Mouse (Mus musculus) forebrain, embryonic 15.5 days (tissue): ENCODE data around the gene Tada2a. TPM values are rescaled to one million over a fixed set of nuclear protein-coding genes. Genes with fewer than 3 reads are reported as not detected.

ENCODE experiments used
- ATAC-seq: fragments of 200-750 bp; cut with Nextera tagmentation; replicated peaks from 2 replicates; pipeline ENCODE4 v1.8.0; 2017; ENCODE audit warnings: mild to moderate bottlenecking, moderate TSS enrichment, moderate library complexity
- H3K27ac ChIP-seq: fragments of 300-500 bp; sonication (generic); replicated peaks from 2 replicates; pipeline ENCODE4 v1.5.1; 2015; ENCODE audit warnings: mild to moderate bottlenecking, inconsistent platforms
- H3K27me3 ChIP-seq: fragments of 300-500 bp; sonication (generic); 2 replicates; pipeline ENCODE4 v1.6.1; 2015; ENCODE audit warnings: inconsistent platforms
- H3K36me3 ChIP-seq: fragments of 300-500 bp; sonication (generic); 2 replicates; pipeline ENCODE4 v1.6.1; 2015; ENCODE audit warnings: mild to moderate bottlenecking, inconsistent platforms
- H3K4me1 ChIP-seq: fragments of 300-500 bp; sonication (generic); 2 replicates; pipeline ENCODE4 v1.6.1; 2015; ENCODE audit warnings: inconsistent platforms
- H3K4me2 ChIP-seq: fragments of 300-500 bp; sonication (generic); replicated peaks from 2 replicates; pipeline ENCODE4 v1.6.1; 2015; ENCODE audit warnings: mild to moderate bottlenecking, inconsistent platforms
- H3K4me3 ChIP-seq: fragments of 300-500 bp; sonication (generic); 2 replicates; pipeline ENCODE4 v1.5.1; 2015; ENCODE audit warnings: mild to moderate bottlenecking, inconsistent platforms
- H3K9ac ChIP-seq: fragments of 300-500 bp; sonication (generic); replicated peaks from 2 replicates; pipeline ENCODE4 v1.6.1; 2015; ENCODE audit warnings: mild to moderate bottlenecking, inconsistent platforms
- H3K9me3 ChIP-seq: fragments of 300-500 bp; sonication (generic); 2 replicates; pipeline ENCODE4 v1.6.1; 2016; ENCODE audit warnings: inconsistent platforms
- WGBS: fragments of 180-500 bp; shearing (Covaris S2); methylation state at CpG from one replicate; pipeline ENCODE4 v1.1.7; 2015; ENCODE audit warnings: mixed read lengths; 5-methylcytosine and 5-hydroxymethylcytosine counted together
- polyA plus RNA-seq: library from polyadenylated mRNA; unstranded; fragments of >200 nt; fragmentation: Nextera tagmentation; extraction: Ambion mirVana; gene quantifications from 2 replicates; pipeline ENCODE4 v1.2.1, GENCODE M21; 2015

Gene Tada2a
- polyA plus RNA-seq, 1 experiment from 2014 or later = 37.5 TPM

GRCm38 (mm10) chr11:84101182-84101581, 28.2 kb downstream of the Tada2a start:
- Histone ChIP-seq H3K9me3 (no peaks in the 10 kb centered on the region), H3K4me2 (no peak overlapping the region), H3K27me3 (no peaks in the 10 kb centered on the region), H3K36me3 (peaks cover 53% of the 10 kb centered on the region), H3K4me3 (no peak overlapping the region), H3K9ac (no peak overlapping the region), H3K4me1 (peaks cover 10% of the 10 kb centered on the region; the same call in 1 of the 2 replicates), H3K27ac (no peak overlapping the region)
- ATAC-seq = no peak

DNA sequence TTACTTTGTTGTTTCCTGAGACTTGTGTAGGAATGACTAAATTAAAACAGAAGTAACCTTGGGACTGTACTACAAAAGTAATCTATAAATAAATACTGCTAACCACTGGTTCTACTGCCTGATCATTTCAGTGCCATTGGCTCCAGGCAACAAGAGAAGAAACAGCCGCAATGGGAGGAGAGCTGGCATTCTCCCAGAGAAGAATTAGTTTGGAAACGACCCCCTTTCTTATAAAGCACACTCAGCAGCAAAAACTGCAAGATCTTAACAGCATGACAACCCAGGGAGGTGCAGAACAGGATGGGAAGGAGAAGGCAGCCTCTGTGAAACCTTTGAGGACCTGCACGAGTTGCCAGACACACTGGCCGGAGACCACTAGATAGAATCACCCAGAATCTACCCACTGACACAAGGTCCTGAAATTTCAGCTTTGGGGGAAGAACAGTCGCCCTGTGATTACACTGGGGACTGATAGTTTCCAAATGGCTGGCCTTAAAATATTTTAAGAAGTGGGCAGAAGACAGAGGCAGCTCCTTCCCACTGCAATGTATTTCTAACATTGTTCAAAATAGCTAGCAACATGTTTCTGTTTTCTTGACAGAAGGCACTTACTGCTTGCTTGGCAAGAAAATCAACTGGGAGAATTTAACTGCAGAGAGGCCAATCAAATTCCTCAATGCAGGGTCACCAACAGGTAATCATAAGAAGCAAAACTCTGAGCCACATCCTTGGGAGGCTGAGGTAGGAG, 32.0 kb downstream of the Tada2a start:
- peaks cover 14% of the 10 kb centered on the region; the same call in 1 of the 2 replicates for H3K4me1 ChIP-seq
- no peak overlapping the region for H3K27ac ChIP-seq
- ATAC-seq = no peak
- no peaks in the 10 kb centered on the region for H3K9me3 ChIP-seq
- no peaks in the 10 kb centered on the region for H3K27me3 ChIP-seq
- H3K36me3 ChIP-seq = peaks cover 26% of the 10 kb centered on the region
- WGBS = 58% methylated on average over 5 of the region's 5 CpGs
- H3K4me2 ChIP-seq = no peak overlapping the region
- no peak overlapping the region for H3K4me3 ChIP-seq
- no peak overlapping the region for H3K9ac ChIP-seq

DNA sequence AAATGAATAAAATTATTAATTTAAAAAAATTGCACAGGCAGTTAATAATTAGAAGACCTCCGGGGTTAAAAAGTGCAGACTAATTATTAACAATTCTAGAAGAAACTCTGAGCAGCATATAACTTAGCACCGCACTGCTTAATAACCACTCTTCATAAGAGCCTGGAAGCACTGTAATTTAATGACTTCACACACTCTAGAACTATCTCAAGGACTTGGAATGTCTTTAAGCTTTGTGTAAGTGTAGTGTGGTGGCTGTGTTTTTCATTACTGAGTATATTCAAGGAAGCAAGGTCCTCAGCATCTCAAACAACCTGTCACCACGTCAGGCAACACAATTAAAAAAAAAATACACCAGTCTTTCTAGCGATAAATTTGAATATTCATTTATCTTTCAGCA, 34.3 kb downstream of the Tada2a start:
- Histone ChIP-seq H3K36me3 (peaks cover 19% of the 10 kb centered on the region; the same call in 1 of the 2 replicates), H3K9ac (no peak overlapping the region), H3K4me1 (peaks cover 9% of the 10 kb centered on the region; the same call in 1 of the 2 replicates), H3K4me2 (no peak overlapping the region), H3K4me3 (no peak overlapping the region), H3K27me3 (no peaks in the 10 kb centered on the region), H3K27ac (no peak overlapping the region), H3K9me3 (no peaks in the 10 kb centered on the region)
- no peak for ATAC-seq
- 70% methylated on average over 4 of the region's 4 CpGs for WGBS

DNA sequence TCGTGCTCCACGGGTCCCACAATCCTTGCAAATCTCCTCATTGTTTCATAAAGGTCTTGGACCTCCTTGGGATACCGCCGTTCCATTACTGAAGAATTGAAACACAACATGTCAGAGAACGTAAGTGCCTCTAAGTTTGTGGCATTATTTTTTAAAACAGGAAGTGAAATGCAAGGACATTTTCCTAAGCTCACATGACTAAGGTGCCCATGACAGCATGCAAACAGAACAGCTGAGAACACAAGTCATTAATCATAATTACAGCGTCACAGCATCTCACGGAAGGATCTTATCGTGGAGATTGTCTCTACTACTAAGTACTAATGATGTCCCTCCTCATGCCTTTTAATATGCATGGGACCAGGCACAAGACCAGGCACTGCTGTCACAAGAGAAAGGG, 38.8 kb downstream of the Tada2a start:
- no peak overlapping the region for H3K27ac ChIP-seq
- H3K9ac ChIP-seq = no peak overlapping the region
- H3K4me2 ChIP-seq = no peak overlapping the region
- H3K36me3 ChIP-seq = peaks cover 35% of the 10 kb centered on the region; the same call in 1 of the 2 replicates
- H3K4me1 ChIP-seq = peaks cover 4% of the 10 kb centered on the region; the same call in 1 of the 2 replicates
- H3K27me3 ChIP-seq = no peaks in the 10 kb centered on the region
- no peaks in the 10 kb centered on the region for H3K9me3 ChIP-seq
- H3K4me3 ChIP-seq = no peak overlapping the region
- 88% methylated on average over 8 of the region's 8 CpGs for WGBS
- ATAC-seq = no peak

DNA sequence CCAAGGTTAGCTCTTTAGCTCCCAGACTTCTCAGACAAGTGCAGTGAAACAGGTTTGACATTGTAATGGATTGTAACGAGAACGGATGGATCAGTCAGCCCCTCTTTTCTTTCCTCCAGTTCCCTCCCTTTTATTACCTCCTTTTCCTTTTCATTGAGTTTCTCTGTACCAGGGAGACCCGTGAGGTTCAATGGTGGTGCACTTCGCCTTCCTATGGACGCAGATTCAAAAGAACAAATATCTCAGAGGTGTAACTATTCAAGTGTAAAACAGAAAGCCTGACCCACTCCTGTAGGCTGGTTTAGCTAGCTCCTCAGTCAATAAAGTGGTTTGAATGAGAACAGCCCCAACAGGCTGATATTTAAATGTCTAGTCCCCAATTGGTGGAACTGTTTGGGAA, 47.5 kb downstream of the Tada2a start:
- H3K4me1 ChIP-seq = no peaks in the 10 kb centered on the region
- ATAC-seq = no peak
- no peak overlapping the region for H3K27ac ChIP-seq
- no peak overlapping the region for H3K4me3 ChIP-seq
- 75% methylated on average over 5 of the region's 5 CpGs for WGBS
- no peaks in the 10 kb centered on the region for H3K9me3 ChIP-seq
- no peak overlapping the region for H3K4me2 ChIP-seq
- no peaks in the 10 kb centered on the region for H3K27me3 ChIP-seq
- no peak overlapping the region for H3K9ac ChIP-seq
- peaks cover 34% of the 10 kb centered on the region for H3K36me3 ChIP-seq

GRCm38 (mm10) chr11:84080327-84080726, 49.1 kb downstream of the Tada2a start:
- Histone ChIP-seq H3K9ac (no peak overlapping the region), H3K27ac (no peak overlapping the region), H3K27me3 (no peaks in the 10 kb centered on the region), H3K4me3 (no peak overlapping the region), H3K36me3 (peaks cover 26% of the 10 kb centered on the region), H3K4me2 (no peak overlapping the region), H3K4me1 (0 out of 2 replicates have a peak, but pooled peaks cover 2% of the 10 kb centered on the region), H3K9me3 (no peaks in the 10 kb centered on the region)
- WGBS = 93% methylated on average over 3 of the region's 3 CpGs
- no peak for ATAC-seq

- 84% methylated on average over 4 of the region's 4 CpGs for WGBS
- Histone ChIP-seq H3K36me3 (peaks cover 26% of the 10 kb centered on the region), H3K27me3 (no peaks in the 10 kb centered on the region), H3K4me1 (0 out of 2 replicates have a peak, but pooled peaks cover 2% of the 10 kb centered on the region), H3K9me3 (no peaks in the 10 kb centered on the region), H3K27ac (no peak overlapping the region), H3K4me3 (no peak overlapping the region), H3K9ac (no peak overlapping the region), H3K4me2 (no peak overlapping the region)
- no peak for ATAC-seq
These were observed 49.5 kb downstream of the Tada2a start for GRCm38 (mm10) chr11:84079887-84080286.

DNA sequence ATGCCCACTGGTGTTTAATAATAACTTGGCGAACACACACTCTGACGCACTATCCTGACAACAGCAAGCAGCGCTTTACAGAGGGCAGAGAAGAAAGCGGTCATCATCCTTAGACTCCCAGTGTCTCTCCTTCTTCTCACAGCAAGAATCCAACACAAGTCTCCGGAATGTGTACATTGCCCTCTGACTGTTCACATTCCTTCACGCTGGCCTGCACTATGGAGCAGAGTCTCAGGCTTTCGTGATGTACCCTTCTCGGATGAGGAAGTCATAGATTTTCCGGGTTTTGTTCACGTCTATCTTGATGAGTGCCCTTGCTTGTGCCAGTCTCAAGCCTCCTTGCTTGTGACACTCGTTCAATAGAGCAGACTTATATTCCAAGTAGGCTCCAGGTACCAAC, 50.0 kb downstream of the Tada2a start:
- Histone ChIP-seq H3K9me3 (no peaks in the 10 kb centered on the region), H3K27me3 (no peaks in the 10 kb centered on the region), H3K4me2 (no peak overlapping the region), H3K9ac (no peak overlapping the region), H3K36me3 (peaks cover 25% of the 10 kb centered on the region), H3K27ac (no peak overlapping the region), H3K4me3 (no peak overlapping the region), H3K4me1 (0 out of 2 replicates have a peak, but pooled peaks cover 2% of the 10 kb centered on the region)
- ATAC-seq = no peak
- whole genome bisulfite sequencing = 92% methylated on average over 11 of the region's 11 CpGs

GRCm38 (mm10) chr11:84078601-84079000, 50.8 kb downstream of the Tada2a start:
- Histone ChIP-seq H3K27ac (no peak overlapping the region), H3K4me2 (no peak overlapping the region), H3K4me1 (0 out of 2 replicates have a peak, but pooled peaks cover 2% of the 10 kb centered on the region), H3K36me3 (peaks cover 22% of the 10 kb centered on the region), H3K9ac (no peak overlapping the region), H3K9me3 (no peaks in the 10 kb centered on the region), H3K4me3 (no peak overlapping the region), H3K27me3 (no peaks in the 10 kb centered on the region)
- 69% methylated on average over 9 of the region's 9 CpGs for WGBS
- no peak for ATAC-seq

DNA sequence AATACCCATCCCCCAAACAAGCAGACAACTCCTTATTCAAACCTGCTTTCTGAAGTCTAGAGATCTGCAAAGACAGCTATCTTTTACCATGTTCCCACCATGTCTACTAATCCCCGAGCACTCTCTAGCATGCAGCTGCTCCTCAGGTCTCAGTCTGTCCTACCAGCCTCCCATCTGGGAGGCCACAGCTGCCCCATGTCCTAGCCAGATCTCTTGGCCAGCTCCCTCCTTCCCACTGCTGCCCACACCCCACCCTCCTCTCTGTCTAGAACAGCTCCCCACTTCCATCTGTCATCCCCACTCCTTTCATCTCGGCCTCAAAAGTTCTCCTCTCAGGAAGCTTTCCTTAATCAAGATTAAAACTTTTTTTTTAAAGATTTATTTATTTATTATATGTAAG, 52.4 kb downstream of the Tada2a start:
- Histone ChIP-seq H3K36me3 (peaks cover 13% of the 10 kb centered on the region), H3K9me3 (no peaks in the 10 kb centered on the region), H3K4me3 (no peak overlapping the region), H3K27ac (no peak overlapping the region), H3K27me3 (no peaks in the 10 kb centered on the region), H3K4me1 (peaks cover 10% of the 10 kb centered on the region), H3K4me2 (no peak overlapping the region), H3K9ac (no peak overlapping the region)
- ATAC-seq = no peak
- WGBS = 74% methylated on average over 2 of the region's 2 CpGs

DNA sequence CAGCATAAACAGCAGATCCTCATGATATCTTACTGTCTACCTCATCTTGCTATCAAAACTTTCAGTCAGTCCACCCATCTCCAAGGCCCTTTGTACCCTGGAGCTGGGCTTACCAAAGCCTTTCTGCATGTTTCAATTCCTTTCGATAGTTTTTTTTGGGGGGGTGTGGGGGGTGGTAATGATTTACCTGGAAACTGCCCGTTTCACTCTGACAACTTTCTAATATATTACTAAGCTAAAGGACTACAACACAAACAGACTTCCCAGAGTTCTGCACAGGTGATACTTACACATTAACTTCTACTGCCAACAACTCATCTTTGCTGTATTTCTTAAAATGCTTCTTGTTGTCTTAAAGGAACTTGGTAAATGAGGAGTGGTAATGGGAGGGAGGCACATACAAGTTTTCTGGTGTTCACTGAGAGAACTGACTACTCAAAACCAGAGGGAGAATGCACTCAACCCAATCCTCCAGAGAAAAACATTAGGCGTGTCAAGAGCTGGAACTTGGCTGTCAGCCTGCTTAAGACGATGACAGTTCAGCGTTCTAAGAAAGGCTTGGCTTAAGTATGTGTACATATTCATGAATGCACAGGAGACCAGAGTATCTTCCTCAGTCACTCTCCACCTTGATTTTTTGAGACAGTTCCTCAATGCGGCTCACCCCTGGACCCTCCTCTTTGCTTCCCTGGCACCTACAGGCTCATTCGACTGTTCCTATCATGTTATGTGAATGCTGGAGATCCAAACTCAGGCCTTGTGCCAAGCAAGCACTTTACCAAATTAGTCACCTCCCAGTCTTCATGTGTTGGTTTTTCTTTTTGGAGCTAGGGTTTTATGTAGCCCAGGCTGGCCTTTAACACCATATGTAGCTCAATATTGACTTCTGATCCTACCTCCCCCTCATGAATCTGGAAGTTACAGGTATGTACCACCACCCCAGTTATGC, 55.3 kb downstream of the Tada2a start:
- Histone ChIP-seq H3K9me3 (no peaks in the 10 kb centered on the region), H3K4me3 (no peak overlapping the region), H3K9ac (no peak overlapping the region), H3K36me3 (peaks cover 9% of the 10 kb centered on the region; the same call in 1 of the 2 replicates), H3K4me2 (no peak overlapping the region), H3K27ac (no peak overlapping the region), H3K27me3 (no peaks in the 10 kb centered on the region), H3K4me1 (peaks cover 10% of the 10 kb centered on the region)
- ATAC-seq = no peak
- WGBS = 64% methylated on average over 7 of the region's 7 CpGs
